Comparison of ENCODE assay signal across 9 mouse cellular contexts in genomic region chr16:17561751-17562208, GRCm38 (mm10). TPM values are rescaled to one million over a fixed set of nuclear protein-coding genes. Genes with fewer than 3 reads are reported as not detected.
DNase-seq lines count a peak whose midpoint lies in the region; ATAC-seq and TF ChIP-seq lines count a peak whose summit lies in the region.
"Had no signal": no experiment of that assay in that cellular context is flagged by ENCODE, and none has a peak within 500 bp of the region (broad histone marks: within the 10 kb centered on the region; RNA-seq: fewer than 3 reads in every experiment).

TSS of gene P2rx6 (plus strand) at chr16:17561885.

- no peak within 1 kb of the TSS; the same call in 1 of the 2 replicates for H3K27ac ChIP-seq in testis, adult 2 months (ENCODE audit: control insufficient read depth, insufficient read depth, low read depth, low read length)
- peak within 1 kb of the TSS; percentile 62 for H3K27ac ChIP-seq in forebrain, embryonic 12.5 days
- H3K27ac ChIP-seq in limb, embryonic 12.5 days: 0 out of 2 replicates have a peak within 1 kb of the TSS, but pooled peaks have one; percentile 12
- peak within 1 kb of the TSS; percentile 40; the same call in 1 of the 2 replicates for H3K27ac ChIP-seq in midbrain, embryonic 11.5 days (ENCODE audit: low read depth, low read length)

- intact Hi-C loops in heart, postnatal 14 days (cut with DNase I): no loop called here

- no peak for TF ChIP-seq CTCF in testis, adult 2 months (IDR thresholded peaks at IDR 0.05; ENCODE audit: control insufficient read depth, insufficient read depth, insufficient replicate concordance, low read depth, low read length)

- no peaks in the 10 kb centered on the region for H3K27me3 ChIP-seq in testis, adult 2 months (ENCODE audit: control insufficient read depth, insufficient read depth, low read length)
- peaks cover 48% of the 10 kb centered on the region for H3K27me3 ChIP-seq in forebrain, embryonic 12.5 days
- peaks cover 62% of the 10 kb centered on the region for H3K27me3 ChIP-seq in limb, embryonic 12.5 days
- 0 out of 2 replicates have a peak, but pooled peaks cover 3% of the 10 kb centered on the region for H3K27me3 ChIP-seq in midbrain, embryonic 11.5 days (ENCODE audit: control insufficient read depth, insufficient read depth, low read length)

- H3K4me1 ChIP-seq in testis, adult 2 months (ENCODE audit: control insufficient read depth, insufficient read depth, low read length): peaks cover 16% of the 10 kb centered on the region
- peaks cover 43% of the 10 kb centered on the region for H3K4me1 ChIP-seq in forebrain, embryonic 12.5 days
- peaks cover 32% of the 10 kb centered on the region for H3K4me1 ChIP-seq in limb, embryonic 12.5 days (replicated peaks)
- peaks cover 28% of the 10 kb centered on the region for H3K4me1 ChIP-seq in midbrain, embryonic 11.5 days (ENCODE audit: control insufficient read depth, insufficient read depth, low read length)

- 0 out of 2 replicates have a peak, but pooled peaks have one; percentile 23 for TF ChIP-seq POLR2A in testis, adult 2 months (IDR thresholded peaks at IDR 0.05; ENCODE audit: control insufficient read depth, low read depth, low read length)

- peak within 1 kb of the TSS; percentile 52 for H3K4me2 ChIP-seq in forebrain, embryonic 12.5 days
- peak within 1 kb of the TSS; percentile 54 for H3K4me2 ChIP-seq in limb, embryonic 12.5 days
- H3K4me2 ChIP-seq in midbrain, embryonic 11.5 days: peak within 1 kb of the TSS; percentile 51

- H3K9ac ChIP-seq in forebrain, embryonic 12.5 days: peak within 1 kb of the TSS; percentile 21; the same call in 1 of the 2 replicates
- H3K9ac ChIP-seq in limb, embryonic 12.5 days (replicated peaks): peak within 1 kb of the TSS; percentile 42
- H3K9ac ChIP-seq in midbrain, embryonic 11.5 days (ENCODE audit: low read length): peak within 1 kb of the TSS; percentile 30; the same call in 1 of the 2 replicates

- peak within 1 kb of the TSS; percentile 51 for H3K4me3 ChIP-seq in testis, adult 2 months (ENCODE audit: control insufficient read depth, low read depth, low read length)
- peak within 1 kb of the TSS; percentile 28 for H3K4me3 ChIP-seq in forebrain, embryonic 12.5 days (replicated peaks)
- H3K4me3 ChIP-seq in limb, embryonic 12.5 days (replicated peaks): peak within 1 kb of the TSS; percentile 23
- H3K4me3 ChIP-seq in midbrain, embryonic 11.5 days (ENCODE audit: low read depth, low read length): peak within 1 kb of the TSS; percentile 17; the same call in 1 of the 2 replicates

- WGBS in forebrain, embryonic 12.5 days: 2% methylated on average over 10 of the region's 10 CpGs
- WGBS in limb, embryonic 12.5 days: 3% methylated on average over 10 of the region's 10 CpGs
- WGBS in midbrain, embryonic 11.5 days: 2% methylated on average over 10 of the region's 10 CpGs

- H3K9me3 ChIP-seq in forebrain, embryonic 12.5 days: no peaks in the 10 kb centered on the region
- H3K9me3 ChIP-seq in limb, embryonic 12.5 days: no peaks in the 10 kb centered on the region
- no peaks in the 10 kb centered on the region for H3K9me3 ChIP-seq in midbrain, embryonic 11.5 days (ENCODE audit: control insufficient read depth, low read length)

- no peaks in the 10 kb centered on the region for H3K36me3 ChIP-seq in testis, adult 2 months (ENCODE audit: control insufficient read depth, insufficient read depth, low read length)
- no peaks in the 10 kb centered on the region for H3K36me3 ChIP-seq in forebrain, embryonic 12.5 days (replicated peaks)
- H3K36me3 ChIP-seq in limb, embryonic 12.5 days: no peaks in the 10 kb centered on the region
- no peaks in the 10 kb centered on the region for H3K36me3 ChIP-seq in midbrain, embryonic 11.5 days (ENCODE audit: control insufficient read depth, insufficient read depth, low read length)

- peak; percentile 61 for ATAC-seq in forebrain, embryonic 12.5 days (ENCODE audit: low FRiP score)
- peak; percentile 66 for ATAC-seq in limb, embryonic 12.5 days (ENCODE audit: insufficient number of reproducible peaks, insufficient read depth, low FRiP score, low TSS enrichment, low read depth)
- peak; percentile 45; the same call in 1 of the 2 replicates for ATAC-seq in midbrain, embryonic 11.5 days (ENCODE audit: low FRiP score)
- ATAC-seq in activated CD4-positive, CD25-positive, alpha-beta regulatory T cell, adult 4 months: no peak

- no peak for DNase-seq in testis, postnatal 14 days (ENCODE audit: low spot score)
- DNase-seq in heart, postnatal 14 days: peak; percentile 46 to 66
- DNase-seq in midbrain, embryonic 11.5 days (ENCODE audit: low spot score, missing footprints): peak; percentile 95
- DNase-seq in spleen, adult 18-20 months: no peak

RNA-seq across cellular contexts. Expression of gene P2rx6, which starts in this region (rescaled TPM):
- polyA plus RNA-seq in testis, adult 2 months (2012; rRNA removed): 0.73 and 1.1 TPM in 2 replicates
- polyA plus RNA-seq in forebrain, embryonic 12.5 days (2016; fragmentation: Nextera tagmentation; extraction: Ambion mirVana): 0.42 and 0.59 TPM in 2 replicates
- total RNA-seq in heart, postnatal 14 days (2021): under 1 TPM; 0.54 to 0.84 TPM
- 0.26 and 0.33 TPM in 2 replicates for polyA plus RNA-seq in limb, embryonic 12.5 days (2016; fragmentation: Nextera tagmentation; extraction: Ambion mirVana)
- 0.41 and 0.86 TPM in 2 replicates for polyA plus RNA-seq in midbrain, embryonic 11.5 days (2014; fragmentation: Nextera tagmentation; extraction: Ambion mirVana)
- polyA plus RNA-seq in activated CD4-positive, CD25-positive, alpha-beta regulatory T cell, adult 4 months (2017; shearing (Covaris generic)): not detected
- total RNA-seq: neutrophil, adult 5-6 weeks had no signal

Comparison
In these comparisons a context has a peak if more than half of its experiments do, and no peak if none do; other contexts are left out.
1. Peak in ATAC-seq, H3K4me3 ChIP-seq, H3K27ac ChIP-seq, H3K9ac ChIP-seq and H3K4me2 ChIP-seq in forebrain, embryonic 12.5 days; RNA of the gene not detected or under 1 TPM.
2. Peak in DNase-seq in heart, postnatal 14 days; RNA of the gene not detected or under 1 TPM.
3. Peak in ATAC-seq, H3K4me3 ChIP-seq, H3K27ac ChIP-seq, H3K9ac ChIP-seq and H3K4me2 ChIP-seq in limb, embryonic 12.5 days; RNA of the gene not detected or under 1 TPM.
4. Peak in DNase-seq, ATAC-seq, H3K4me3 ChIP-seq, H3K27ac ChIP-seq, H3K9ac ChIP-seq and H3K4me2 ChIP-seq in midbrain, embryonic 11.5 days; RNA of the gene not detected or under 1 TPM.